Mouse (Mus musculus) mouse trophoblast stem cell (cell line): ENCODE measurements around the gene Iqcf6.

ENCODE experiments used
- in situ Hi-C, 2 experiments: fragments of 300-500 bp; cut with MseI, MboI; formaldehyde crosslinking; loops; 2 replicates in 1 of 2; 3 replicates in 1 of 2; pipeline ENCODE4 v1.15.1; 2025

The Iqcf6 gene

GRCm38 (mm10) chr9:106655884-106656720, 29.7 kb downstream of the Iqcf6 start, which contains the start of gene Grm2:
Gene Grm2, minus strand, starts transcription at chr9:106656082.
- in situ Hi-C loops: no loop called here

- in situ Hi-C loops: no loop called here
These were observed 30.4 kb downstream of the Iqcf6 start for GRCm38 (mm10) chr9:106656820-106657219.

GRCm38 (mm10) chr9:106657592-106657991, 31.2 kb downstream of the Iqcf6 start:
- in situ Hi-C loops: no loop called here

- in situ Hi-C loops: no loop called here
These were observed 33.1 kb downstream of the Iqcf6 start for GRCm38 (mm10) chr9:106659441-106659840.

- in situ Hi-C loops: no loop called here
These were observed 33.6 kb downstream of the Iqcf6 start for GRCm38 (mm10) chr9:106659935-106660334.

GRCm38 (mm10) chr9:106663200-106663599, 36.8 kb downstream of the Iqcf6 start:
- in situ Hi-C loops: no loop called here

GRCm38 (mm10) chr9:106664433-106664832, 38.1 kb downstream of the Iqcf6 start:
- in situ Hi-C loops: no loop called here

- in situ Hi-C loops: no loop called here
These were observed 38.5 kb downstream of the Iqcf6 start for GRCm38 (mm10) chr9:106664856-106665255.

GRCm38 (mm10) chr9:106673860-106674259, 47.5 kb downstream of the Iqcf6 start:
- in situ Hi-C loops: no loop called here

- in situ Hi-C loops: no loop called here
These were observed 49.1 kb downstream of the Iqcf6 start for GRCm38 (mm10) chr9:106675480-106675879.

GRCm38 (mm10) chr9:106675965-106676364, 49.6 kb downstream of the Iqcf6 start:
- in situ Hi-C loops: no loop called here

GRCm38 (mm10) chr9:106676571-106676970, 50.2 kb downstream of the Iqcf6 start:
- in situ Hi-C loops: no loop called here
